Mouse (Mus musculus) embryonic facial prominence, embryonic 12.5 days (tissue): ENCODE data around the gene Acer3. TPM values are rescaled to one million over a fixed set of nuclear protein-coding genes. Genes with fewer than 3 reads are reported as not detected.
A peak's percentile ranks its signal among the peaks of the same experiment; 100 is the strongest.

Experiments
- ATAC-seq: fragments of 200-750 bp; cut with Nextera tagmentation; 2 replicates; pipeline ENCODE4 v1.8.0; 2017; ENCODE audit not compliant: insufficient number of reproducible peaks, insufficient read depth, low FRiP score, low TSS enrichment
- H3K27ac ChIP-seq: fragments of 300-500 bp; sonication (generic); 2 replicates; pipeline ENCODE4 v1.5.1; 2016; ENCODE audit warnings: mild to moderate bottlenecking
- H3K27me3 ChIP-seq: fragments of 300-500 bp; sonication (generic); 2 replicates; pipeline ENCODE4 v1.6.1; 2016; ENCODE audit warnings: mild to moderate bottlenecking, moderate library complexity
- H3K36me3 ChIP-seq: fragments of 300-500 bp; sonication (generic); 2 replicates; pipeline ENCODE4 v1.6.1; 2016; ENCODE audit warnings: mild to moderate bottlenecking
- H3K4me1 ChIP-seq: fragments of 300-500 bp; sonication (generic); 2 replicates; pipeline ENCODE4 v1.6.1; 2016
- H3K4me2 ChIP-seq: fragments of 300-500 bp; sonication (generic); replicated peaks from 2 replicates; pipeline ENCODE4 v1.6.1; 2016; ENCODE audit warnings: mild to moderate bottlenecking, moderate library complexity
- H3K4me3 ChIP-seq: fragments of 300-500 bp; sonication (generic); 2 replicates; pipeline ENCODE4 v1.5.1; 2016; ENCODE audit warnings: mild to moderate bottlenecking
- H3K9ac ChIP-seq: fragments of 300-500 bp; sonication (generic); 2 replicates; pipeline ENCODE4 v1.6.1; 2016; ENCODE audit warnings: mild to moderate bottlenecking, moderate library complexity
- H3K9me3 ChIP-seq: fragments of 300-500 bp; sonication (generic); 2 replicates; pipeline ENCODE4 v1.6.1; 2016; ENCODE audit warnings: mild to moderate bottlenecking, moderate library complexity
- WGBS: fragments of 180-500 bp; shearing (Covaris S2); methylation state at CpG from one replicate; pipeline ENCODE4 v1.1.7; 2016; 5-methylcytosine and 5-hydroxymethylcytosine counted together
- polyA plus RNA-seq: library from polyadenylated mRNA; unstranded; fragments of >200 nt; fragmentation: Nextera tagmentation; extraction: Ambion mirVana; gene quantifications from 2 replicates; pipeline ENCODE4 v1.2.1, GENCODE M21; 2016

The Acer3 gene
- polyA plus RNA-seq, 1 experiment from 2014 or later: 24.1 TPM

DNA sequence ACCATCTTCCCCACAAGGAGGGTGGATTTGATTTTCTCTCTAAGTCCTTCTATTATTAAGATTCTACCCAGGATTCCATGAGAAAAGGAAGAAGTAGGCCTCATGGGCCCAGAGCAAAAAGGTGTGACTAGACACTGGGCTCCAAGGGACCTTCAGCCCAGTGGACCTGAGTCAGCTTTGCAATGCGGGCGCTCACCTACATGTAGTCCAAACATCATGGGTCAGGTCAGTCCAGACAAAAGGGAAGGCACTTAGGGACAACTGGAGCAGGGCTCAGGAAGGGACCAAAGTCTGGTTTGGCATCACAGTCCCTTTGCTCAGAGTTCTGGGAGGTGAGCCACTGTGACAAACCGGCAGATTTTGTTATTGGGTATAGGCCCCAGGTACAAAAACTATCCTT is 30.5 kb upstream of the Acer3 start:
- Histone ChIP-seq H3K4me1 (peaks cover 32% of the 10 kb centered on the region), H3K27ac (no peak overlapping the region), H3K9me3 (no peaks in the 10 kb centered on the region), H3K4me2 (no peak overlapping the region), H3K27me3 (no peaks in the 10 kb centered on the region), H3K4me3 (no peak overlapping the region), H3K36me3 (peaks cover 39% of the 10 kb centered on the region), H3K9ac (no peak overlapping the region)
- no peak for ATAC-seq
- WGBS: 95% methylated on average over 3 of the region's 3 CpGs

DNA sequence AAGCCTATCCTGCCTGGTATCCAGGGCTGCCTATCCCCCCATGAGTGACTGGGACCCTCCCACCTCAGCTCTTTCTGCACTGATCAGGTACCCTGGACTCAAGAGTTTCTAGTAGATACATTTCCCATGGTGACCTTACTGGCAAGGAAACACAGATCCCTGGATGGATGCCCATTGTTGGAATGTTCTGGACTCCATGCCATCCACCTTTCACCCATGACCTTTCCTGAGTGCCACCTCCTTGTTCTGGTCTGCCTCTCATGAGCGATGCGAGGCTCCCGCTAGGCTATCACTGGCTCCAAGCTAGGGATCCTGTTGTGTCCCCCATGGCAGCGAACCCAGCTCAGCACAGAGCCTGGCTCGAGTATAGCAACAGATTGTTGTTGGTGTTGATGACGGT is 28.8 kb upstream of the Acer3 start:
- no peak overlapping the region for H3K9ac ChIP-seq
- no peak overlapping the region for H3K4me3 ChIP-seq
- WGBS: 93% methylated on average over 6 of the region's 6 CpGs
- no peaks in the 10 kb centered on the region for H3K9me3 ChIP-seq
- H3K4me2 ChIP-seq: no peak overlapping the region
- peaks cover 33% of the 10 kb centered on the region for H3K36me3 ChIP-seq
- no peak for ATAC-seq
- H3K4me1 ChIP-seq: peaks cover 15% of the 10 kb centered on the region
- H3K27me3 ChIP-seq: no peaks in the 10 kb centered on the region
- no peak overlapping the region for H3K27ac ChIP-seq

DNA sequence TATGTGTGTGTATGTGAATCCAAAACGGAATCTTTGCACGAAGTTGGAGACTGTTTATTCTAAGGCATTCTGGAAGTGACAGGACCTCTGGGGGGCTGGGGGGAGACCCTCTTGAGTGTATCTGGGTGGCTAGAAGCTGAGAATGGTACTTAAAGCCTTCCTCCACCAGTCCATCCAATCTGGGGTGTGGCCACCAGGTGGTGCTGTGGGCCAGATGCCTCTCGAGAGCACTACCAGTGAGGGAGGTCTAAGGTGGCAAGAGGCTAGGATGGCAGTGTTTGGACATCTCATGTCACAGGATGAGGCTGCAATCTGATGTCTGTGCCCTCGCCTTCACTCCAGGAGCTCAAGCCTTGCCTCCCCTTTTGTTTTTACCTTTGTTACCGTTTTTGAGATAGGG is 28.1 kb upstream of the Acer3 start:
- Histone ChIP-seq H3K4me1 (peaks cover 7% of the 10 kb centered on the region), H3K36me3 (peaks cover 33% of the 10 kb centered on the region), H3K27me3 (no peaks in the 10 kb centered on the region), H3K9ac (no peak overlapping the region), H3K4me3 (no peak overlapping the region), H3K9me3 (no peaks in the 10 kb centered on the region), H3K4me2 (no peak overlapping the region), H3K27ac (no peak overlapping the region)
- WGBS: 28% methylated on average over 5 of the region's 5 CpGs
- no peak for ATAC-seq

DNA sequence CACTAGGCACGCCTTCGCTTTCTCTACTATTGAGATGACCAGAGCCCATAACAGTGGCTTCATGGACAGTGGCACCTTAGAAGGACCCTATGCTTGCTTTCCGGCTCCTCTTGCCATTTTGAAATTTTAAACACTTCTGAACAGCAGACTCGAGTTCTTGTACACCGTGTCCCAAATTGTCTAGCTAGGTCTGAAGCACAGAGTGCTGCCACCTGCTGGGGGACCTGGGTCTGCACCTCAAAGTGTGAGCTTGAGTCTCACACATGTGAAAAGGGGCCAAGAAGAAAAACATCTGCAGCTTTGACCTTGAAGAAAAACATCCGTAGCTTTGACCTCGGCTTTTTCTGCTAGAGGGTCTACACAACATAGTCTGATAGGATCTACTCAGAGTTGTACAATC is 27.0 kb upstream of the Acer3 start:
- H3K4me2 ChIP-seq: no peak overlapping the region
- no peak overlapping the region for H3K27ac ChIP-seq
- no peaks in the 10 kb centered on the region for H3K27me3 ChIP-seq
- H3K4me1 ChIP-seq: no peaks in the 10 kb centered on the region
- ATAC-seq: no peak
- H3K4me3 ChIP-seq: no peak overlapping the region
- H3K9me3 ChIP-seq: no peaks in the 10 kb centered on the region
- H3K36me3 ChIP-seq: peaks cover 33% of the 10 kb centered on the region
- no peak overlapping the region for H3K9ac ChIP-seq
- 57% methylated on average over 7 of the region's 7 CpGs for WGBS

DNA sequence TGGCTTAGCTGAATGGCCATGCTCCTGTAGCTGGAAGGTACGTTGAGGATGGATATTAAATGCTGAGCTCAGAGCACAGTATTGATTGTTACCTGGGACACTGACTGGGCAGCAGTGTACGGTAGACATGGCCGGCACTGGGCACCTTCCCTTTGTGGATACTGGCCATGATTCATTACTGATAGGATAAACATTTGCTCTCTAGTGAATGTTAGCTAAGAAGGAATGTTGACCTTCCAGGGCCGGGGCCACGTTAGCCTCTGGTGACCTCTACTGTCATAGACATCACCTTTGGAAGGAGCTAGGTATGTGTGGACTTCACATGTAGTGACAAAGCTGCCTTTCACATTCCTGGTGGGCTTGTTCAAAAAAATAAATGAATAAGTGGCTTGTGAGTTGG is 26.5 kb upstream of the Acer3 start:
- H3K27me3 ChIP-seq: no peaks in the 10 kb centered on the region
- no peaks in the 10 kb centered on the region for H3K9me3 ChIP-seq
- peaks cover 29% of the 10 kb centered on the region for H3K36me3 ChIP-seq
- H3K4me2 ChIP-seq: no peak overlapping the region
- no peak overlapping the region for H3K9ac ChIP-seq
- no peak overlapping the region for H3K27ac ChIP-seq
- WGBS: 77% methylated on average over 5 of the region's 5 CpGs
- ATAC-seq: no peak
- no peak overlapping the region for H3K4me3 ChIP-seq
- no peaks in the 10 kb centered on the region for H3K4me1 ChIP-seq

DNA sequence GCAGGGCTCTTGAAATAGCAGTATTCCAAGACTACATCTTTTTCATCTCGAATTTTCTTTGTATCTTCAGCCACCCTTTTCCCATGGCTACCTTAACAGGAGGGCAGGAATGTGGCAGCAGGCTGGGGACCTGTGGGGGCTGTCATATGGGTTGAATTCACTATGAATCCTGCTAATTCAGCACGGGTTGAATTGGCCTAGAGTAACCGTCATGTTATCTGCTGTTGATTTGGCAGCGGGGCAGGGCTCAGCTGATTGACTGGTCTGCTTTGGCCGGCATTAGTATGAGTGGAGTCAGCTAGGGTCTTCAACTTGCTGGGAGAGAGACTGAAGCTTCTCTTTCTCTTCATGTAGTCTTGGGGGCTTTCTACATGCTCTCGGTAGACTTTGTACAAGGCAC is 24.0 kb upstream of the Acer3 start:
- 46% methylated on average over 6 of the region's 6 CpGs for WGBS
- Histone ChIP-seq H3K27ac (no peak overlapping the region), H3K4me1 (no peaks in the 10 kb centered on the region), H3K9ac (no peak overlapping the region), H3K9me3 (no peaks in the 10 kb centered on the region), H3K36me3 (0 out of 2 replicates have a peak, but pooled peaks cover 7% of the 10 kb centered on the region), H3K4me2 (no peak overlapping the region), H3K4me3 (no peak overlapping the region), H3K27me3 (no peaks in the 10 kb centered on the region)
- no peak for ATAC-seq

DNA sequence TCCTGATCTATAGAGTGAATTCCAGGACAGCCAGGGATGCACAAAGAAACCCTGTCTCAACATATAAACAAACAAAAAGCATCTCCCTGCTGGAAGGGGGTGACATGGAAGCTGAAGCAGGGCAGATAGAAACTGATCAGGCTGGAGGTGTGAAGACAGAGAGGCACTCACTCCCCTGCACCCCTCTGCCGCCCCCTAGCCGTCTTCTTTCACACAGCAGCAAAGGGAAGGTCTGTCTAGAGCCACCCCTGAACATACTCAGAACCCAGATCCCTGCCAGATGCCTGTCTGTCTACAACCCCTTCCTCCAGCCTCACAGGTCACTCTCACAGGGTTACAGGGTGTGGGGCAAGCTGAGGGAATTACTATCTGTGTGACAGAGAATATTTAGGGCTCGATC is 23.4 kb upstream of the Acer3 start:
- H3K36me3 ChIP-seq: 0 out of 2 replicates have a peak, but pooled peaks cover under 1% of the 10 kb centered on the region
- H3K9me3 ChIP-seq: no peaks in the 10 kb centered on the region
- H3K9ac ChIP-seq: no peak overlapping the region
- H3K4me2 ChIP-seq: no peak overlapping the region
- no peak for ATAC-seq
- H3K4me3 ChIP-seq: no peak overlapping the region
- H3K27ac ChIP-seq: no peak overlapping the region
- H3K27me3 ChIP-seq: no peaks in the 10 kb centered on the region
- 29% methylated on average over 3 of the region's 3 CpGs for WGBS
- H3K4me1 ChIP-seq: no peaks in the 10 kb centered on the region

DNA sequence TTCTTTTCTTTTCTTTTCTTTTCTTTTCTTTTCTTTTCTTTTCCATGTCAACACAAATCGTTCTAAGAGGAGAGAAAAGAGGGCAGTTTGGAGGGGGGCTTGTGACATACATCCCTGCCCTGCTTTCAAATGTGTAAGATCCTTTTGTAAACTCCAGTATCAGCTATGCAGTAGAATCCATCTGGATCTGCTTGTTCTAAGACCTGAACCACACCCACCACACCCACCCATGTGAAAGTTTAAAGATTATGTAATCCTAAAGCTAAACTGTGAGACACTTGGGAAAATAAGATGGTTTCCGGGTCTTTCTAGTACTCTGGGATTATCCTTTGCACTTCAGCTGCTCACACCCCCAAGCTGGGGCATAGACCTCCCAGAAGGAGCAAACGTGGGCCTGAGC is 21.2 kb upstream of the Acer3 start:
- Histone ChIP-seq H3K9me3 (no peaks in the 10 kb centered on the region), H3K27me3 (no peaks in the 10 kb centered on the region), H3K36me3 (no peaks in the 10 kb centered on the region), H3K27ac (no peak overlapping the region), H3K4me1 (no peaks in the 10 kb centered on the region), H3K4me3 (no peak overlapping the region), H3K9ac (no peak overlapping the region), H3K4me2 (no peak overlapping the region)
- WGBS: 59% methylated on average over 3 of the region's 3 CpGs
- ATAC-seq: no peak

DNA sequence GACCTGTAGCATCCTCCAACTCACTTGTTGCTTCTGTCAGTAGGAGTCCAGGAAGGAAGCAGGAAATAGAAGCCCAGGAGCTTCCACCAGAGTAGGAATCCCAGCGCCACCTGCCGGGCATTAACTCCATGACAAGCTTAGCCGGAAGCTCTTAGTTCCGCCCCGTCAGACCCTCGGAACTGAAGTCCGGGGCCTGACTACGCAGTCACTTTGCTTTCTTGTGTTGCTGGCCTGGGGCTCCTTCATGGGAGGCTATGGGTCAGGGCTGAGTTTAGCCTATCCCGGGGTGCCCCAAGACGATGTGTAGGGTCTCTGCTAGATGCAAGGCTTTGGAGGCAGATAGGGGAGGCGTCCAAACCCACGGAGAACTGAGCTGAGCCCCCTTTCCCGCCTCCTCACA is 20.5 kb upstream of the Acer3 start:
- Histone ChIP-seq H3K4me3 (peak overlapping the region; percentile 32), H3K36me3 (no peaks in the 10 kb centered on the region), H3K27me3 (no peaks in the 10 kb centered on the region), H3K9me3 (no peaks in the 10 kb centered on the region), H3K4me1 (no peaks in the 10 kb centered on the region), H3K9ac (peak overlapping the region; percentile 24; the same call in 1 of the 2 replicates), H3K4me2 (peak overlapping the region; percentile 48), H3K27ac (no peak overlapping the region)
- 2% methylated on average over 13 of the region's 13 CpGs for WGBS
- ATAC-seq: no peak

DNA sequence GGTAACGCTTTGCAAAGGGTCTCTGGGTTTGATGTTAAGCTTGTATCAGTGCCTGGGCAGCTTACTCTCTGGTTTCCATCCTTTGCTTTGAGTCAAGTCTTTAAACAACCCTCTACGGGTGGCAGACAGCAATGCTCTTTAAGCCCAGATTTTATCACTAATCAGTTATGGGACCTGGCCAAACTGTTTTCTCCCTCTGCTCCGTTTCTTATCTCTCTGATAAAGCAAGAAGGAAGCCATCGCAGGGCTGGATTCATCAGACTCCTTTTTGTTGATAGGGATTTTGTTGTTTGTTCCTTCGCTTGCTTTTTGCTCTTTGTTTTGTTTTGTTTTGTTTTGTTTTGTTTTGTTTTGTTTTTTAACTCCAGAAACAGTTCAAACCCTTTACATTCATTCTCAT is 19.3 kb upstream of the Acer3 start:
- no peaks in the 10 kb centered on the region for H3K27me3 ChIP-seq
- ATAC-seq: no peak
- H3K36me3 ChIP-seq: no peaks in the 10 kb centered on the region
- H3K4me2 ChIP-seq: no peak overlapping the region
- no peak overlapping the region for H3K9ac ChIP-seq
- no peaks in the 10 kb centered on the region for H3K9me3 ChIP-seq
- no peaks in the 10 kb centered on the region for H3K4me1 ChIP-seq
- no peak overlapping the region for H3K4me3 ChIP-seq
- 74% methylated on average over 5 of the region's 5 CpGs for WGBS
- no peak overlapping the region for H3K27ac ChIP-seq

DNA sequence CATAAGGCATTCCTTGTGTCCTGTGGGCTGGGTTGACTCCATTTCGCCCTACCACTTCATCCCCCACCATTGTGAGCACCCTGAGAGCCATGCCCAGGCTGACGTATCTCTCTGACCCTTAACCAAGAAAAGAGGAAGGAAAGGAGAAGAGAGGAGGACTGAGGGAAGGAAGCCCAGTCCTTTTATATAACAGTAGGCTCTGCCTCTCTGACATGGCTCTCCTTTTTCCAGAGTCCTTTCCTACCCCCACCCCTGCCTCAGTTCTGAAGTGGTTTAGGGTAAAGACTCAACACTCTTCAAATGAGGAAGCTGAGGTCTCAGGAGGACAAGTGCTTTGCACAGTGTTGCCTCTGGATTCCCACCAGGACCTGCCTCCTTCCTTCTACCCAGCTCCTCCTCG is 13.0 kb upstream of the Acer3 start:
- no peak for ATAC-seq
- Histone ChIP-seq H3K9ac (no peak overlapping the region), H3K36me3 (no peaks in the 10 kb centered on the region), H3K4me2 (no peak overlapping the region), H3K4me3 (no peak overlapping the region), H3K9me3 (no peaks in the 10 kb centered on the region), H3K4me1 (peaks cover 11% of the 10 kb centered on the region; the same call in 1 of the 2 replicates), H3K27ac (no peak overlapping the region), H3K27me3 (no peaks in the 10 kb centered on the region)
- WGBS: 82% methylated on average over 3 of the region's 3 CpGs

DNA sequence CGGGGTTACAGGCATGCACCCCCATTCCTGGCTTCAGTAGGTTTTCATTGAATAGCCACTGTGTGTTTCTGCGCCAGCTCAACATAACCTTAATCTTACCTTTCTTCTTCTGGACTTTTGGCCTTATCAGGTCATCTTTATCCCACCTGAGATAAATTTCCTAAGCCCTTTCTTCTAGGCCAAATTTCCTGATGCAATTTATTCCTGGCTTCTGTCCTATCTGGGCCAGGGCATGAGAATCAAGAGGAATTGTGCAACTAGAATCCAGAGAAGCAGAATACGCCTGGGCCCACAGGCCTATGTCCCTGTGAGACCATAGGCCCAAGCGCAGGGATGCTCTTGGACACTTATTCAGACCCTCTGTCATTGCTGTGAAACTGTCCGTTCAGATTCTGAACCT is 12.5 kb upstream of the Acer3 start:
- Histone ChIP-seq H3K4me2 (no peak overlapping the region), H3K36me3 (no peaks in the 10 kb centered on the region), H3K9ac (no peak overlapping the region), H3K4me1 (peaks cover 11% of the 10 kb centered on the region; the same call in 1 of the 2 replicates), H3K27me3 (no peaks in the 10 kb centered on the region), H3K9me3 (no peaks in the 10 kb centered on the region), H3K27ac (no peak overlapping the region), H3K4me3 (no peak overlapping the region)
- ATAC-seq: no peak
- WGBS: 92% methylated on average over 5 of the region's 5 CpGs
